Mouse (Mus musculus) ovary, postnatal 10 days (tissue): ENCODE results near the gene Tm9sf3.

Experiments used
- DNase-seq: peaks from one replicate; pipeline ENCODE4 v3.0.0; 2022; ENCODE audit warnings: low spot score

Tm9sf3 gene

GRCm38 (mm10) chr19:41262712-41263629 is 826 bp downstream of the Tm9sf3 start:
- DNase-seq: no peak

GRCm38 (mm10) chr19:41260736-41261135 is 3.1 kb downstream of the Tm9sf3 start:
- DNase-seq: no peak

GRCm38 (mm10) chr19:41259256-41259655 is 4.5 kb downstream of the Tm9sf3 start:
- DNase-seq: no peak

- no peak for DNase-seq
Observed at GRCm38 (mm10) chr19:41258707-41259106, 5.1 kb downstream of the Tm9sf3 start.

- DNase-seq: no peak
Observed at GRCm38 (mm10) chr19:41254584-41254983, 9.2 kb downstream of the Tm9sf3 start.

GRCm38 (mm10) chr19:41248968-41249367 is 14.8 kb downstream of the Tm9sf3 start:
- DNase-seq: no peak

GRCm38 (mm10) chr19:41248271-41248670 is 15.5 kb downstream of the Tm9sf3 start:
- DNase-seq: no peak

- DNase-seq: no peak
Observed at GRCm38 (mm10) chr19:41246271-41246670, 17.5 kb downstream of the Tm9sf3 start.

GRCm38 (mm10) chr19:41244581-41244980 is 19.2 kb downstream of the Tm9sf3 start:
- DNase-seq: peak; percentile 13

- no peak for DNase-seq
Observed at GRCm38 (mm10) chr19:41241997-41242396, 21.8 kb downstream of the Tm9sf3 start.

- DNase-seq: no peak
Observed at GRCm38 (mm10) chr19:41233698-41234097, 30.1 kb downstream of the Tm9sf3 start.

GRCm38 (mm10) chr19:41208326-41208725 is 55.5 kb downstream of the Tm9sf3 start:
- no peak for DNase-seq

- DNase-seq: peak; percentile 26
Observed at GRCm38 (mm10) chr19:41206811-41207344, 56.9 kb downstream of the Tm9sf3 start, which contains the start of gene Tll2. Gene Tll2, minus strand, starts transcription at chr19:41206835.

- DNase-seq: no peak
Observed at GRCm38 (mm10) chr19:41206041-41206810, 57.6 kb downstream of the Tm9sf3 start.

GRCm38 (mm10) chr19:41204159-41205081 is 59.4 kb downstream of the Tm9sf3 start:
- no peak for DNase-seq

GRCm38 (mm10) chr19:41197606-41198005 is 66.2 kb downstream of the Tm9sf3 start:
- DNase-seq: no peak

- no peak for DNase-seq
Observed at GRCm38 (mm10) chr19:41193379-41193778, 70.4 kb downstream of the Tm9sf3 start.

GRCm38 (mm10) chr19:41192953-41193352 is 70.8 kb downstream of the Tm9sf3 start:
- DNase-seq: no peak

GRCm38 (mm10) chr19:41191724-41192123 is 72.1 kb downstream of the Tm9sf3 start:
- DNase-seq: no peak

GRCm38 (mm10) chr19:41190876-41191434 is 72.8 kb downstream of the Tm9sf3 start:
- DNase-seq: no peak

- DNase-seq: no peak
Observed at GRCm38 (mm10) chr19:41177331-41177730, 86.5 kb downstream of the Tm9sf3 start.
